Mouse (Mus musculus) ovary, postnatal 36 days (tissue): ENCODE measurements around the gene Rps15.
A peak's percentile ranks its signal among the peaks of the same experiment; 100 is the strongest.

Experiments used
- DNase-seq: peaks from one replicate; pipeline ENCODE4 v3.0.0; 2022; ENCODE audit warnings: low spot score, mixed read lengths

Rps15 gene

GRCm38 (mm10) chr10:80315315-80315714, 23.1 kb downstream of the Rps15 start:
- no peak for DNase-seq

DNA sequence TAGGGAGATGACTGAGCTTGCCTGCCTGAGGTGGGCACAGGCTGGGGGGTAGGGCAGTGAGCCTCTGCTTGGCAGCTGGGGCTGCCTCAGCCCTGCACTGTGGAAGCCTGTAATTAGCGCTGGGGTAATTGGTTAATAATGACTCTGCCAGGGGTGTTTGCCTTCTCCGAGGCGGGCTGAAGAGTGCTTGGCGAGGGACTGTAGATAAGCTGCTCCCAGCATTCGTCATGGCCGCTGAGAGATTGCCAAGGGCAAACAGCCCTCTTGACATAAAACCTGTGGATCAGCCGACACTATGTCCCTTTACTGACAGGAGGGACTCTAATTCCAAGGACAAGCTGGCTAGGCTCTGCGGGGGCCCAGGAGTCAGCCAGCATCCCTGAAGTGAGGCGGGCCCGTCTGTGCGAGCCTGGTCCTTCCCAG, 24.1 kb downstream of the Rps15 start:
- no peak for DNase-seq

DNA sequence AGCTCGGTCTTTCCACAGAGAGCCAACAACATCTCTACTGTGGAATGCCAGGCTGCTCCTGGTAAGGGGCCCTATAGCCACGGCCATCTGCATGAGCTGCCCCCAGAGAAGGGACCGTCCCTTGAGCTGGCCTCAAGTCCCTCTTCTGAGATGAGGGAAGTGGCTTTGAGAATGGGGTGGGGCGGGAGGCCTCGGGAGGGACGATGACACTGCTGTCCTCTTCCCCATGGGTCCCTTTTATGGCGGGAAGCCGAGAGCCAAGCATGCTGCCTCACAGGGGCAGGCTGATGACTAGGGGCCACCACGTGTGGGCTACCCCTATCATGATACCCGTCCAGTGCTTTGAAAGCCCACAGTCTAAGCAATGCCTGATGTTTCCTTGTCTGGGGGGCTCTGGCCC, 24.8 kb downstream of the Rps15 start:
- DNase-seq, result no peak

- peak; percentile 88 for DNase-seq
These were observed 28.1 kb downstream of the Rps15 start, which contains the start of gene 2310011J03Rik for GRCm38 (mm10) chr10:80320340-80320760. TSS of gene 2310011J03Rik (minus strand) at chr10:80320537.

DNA sequence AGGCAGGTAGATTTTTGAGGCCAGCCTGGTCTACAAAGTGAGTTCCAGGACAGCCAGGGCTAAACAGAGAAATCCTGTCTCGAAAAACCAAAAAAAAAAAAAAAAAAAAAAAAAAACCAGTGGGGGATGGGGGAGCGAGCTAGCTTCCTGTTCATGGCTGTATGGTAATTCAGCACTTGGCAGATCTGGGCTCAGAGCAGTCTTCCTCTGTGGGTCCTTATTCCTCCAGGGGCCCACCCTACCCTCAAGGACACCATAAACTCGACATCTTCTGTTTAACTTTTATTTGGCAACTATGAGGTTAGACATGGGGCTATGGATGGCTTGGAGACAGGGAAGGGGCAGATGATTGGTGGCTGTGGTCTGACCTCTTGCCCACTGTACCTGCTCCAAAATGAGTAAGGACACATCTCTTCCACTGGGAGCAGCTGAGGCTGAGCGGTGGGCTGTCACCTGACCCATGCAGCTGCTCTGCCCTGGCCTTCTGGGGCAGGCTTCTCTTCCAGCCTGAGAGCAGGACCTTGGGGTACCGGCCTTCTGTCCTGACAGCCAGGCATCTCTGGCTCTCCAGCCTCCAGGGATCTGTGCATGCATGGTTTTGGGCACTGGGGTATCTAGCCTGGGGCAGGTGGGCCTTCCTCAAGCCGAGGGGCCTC, 28.9 kb downstream of the Rps15 start:
- no peak for DNase-seq

GRCm38 (mm10) chr10:80321670-80322581, 29.7 kb downstream of the Rps15 start:
- no peak for DNase-seq

DNA sequence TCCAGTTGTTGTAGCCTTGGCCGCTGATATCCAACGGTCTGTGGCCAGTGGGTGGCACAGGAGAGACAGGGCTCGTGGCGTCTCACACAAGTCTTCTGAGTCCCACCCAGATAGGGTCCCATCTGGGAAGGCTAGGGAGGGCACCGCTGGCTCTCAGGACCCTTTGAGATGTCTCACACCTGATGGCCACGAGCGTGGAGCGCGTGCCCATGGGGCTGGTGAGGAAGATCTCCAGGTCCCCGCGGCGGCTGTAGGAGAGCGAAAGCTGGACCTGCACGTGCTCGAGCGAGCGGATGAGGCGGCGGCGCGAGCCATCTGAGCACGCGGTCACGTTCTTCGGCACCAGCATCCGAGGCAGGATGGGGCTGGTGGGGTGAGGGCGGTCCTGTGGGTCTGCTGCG, 30.6 kb downstream of the Rps15 start:
- DNase-seq, result no peak

GRCm38 (mm10) chr10:80323261-80324119, 31.2 kb downstream of the Rps15 start:
- peak; percentile 76 for DNase-seq

GRCm38 (mm10) chr10:80324120-80325037, 32.1 kb downstream of the Rps15 start:
- no peak for DNase-seq

- no peak for DNase-seq
These were observed 32.8 kb downstream of the Rps15 start for GRCm38 (mm10) chr10:80325045-80325444.

DNA sequence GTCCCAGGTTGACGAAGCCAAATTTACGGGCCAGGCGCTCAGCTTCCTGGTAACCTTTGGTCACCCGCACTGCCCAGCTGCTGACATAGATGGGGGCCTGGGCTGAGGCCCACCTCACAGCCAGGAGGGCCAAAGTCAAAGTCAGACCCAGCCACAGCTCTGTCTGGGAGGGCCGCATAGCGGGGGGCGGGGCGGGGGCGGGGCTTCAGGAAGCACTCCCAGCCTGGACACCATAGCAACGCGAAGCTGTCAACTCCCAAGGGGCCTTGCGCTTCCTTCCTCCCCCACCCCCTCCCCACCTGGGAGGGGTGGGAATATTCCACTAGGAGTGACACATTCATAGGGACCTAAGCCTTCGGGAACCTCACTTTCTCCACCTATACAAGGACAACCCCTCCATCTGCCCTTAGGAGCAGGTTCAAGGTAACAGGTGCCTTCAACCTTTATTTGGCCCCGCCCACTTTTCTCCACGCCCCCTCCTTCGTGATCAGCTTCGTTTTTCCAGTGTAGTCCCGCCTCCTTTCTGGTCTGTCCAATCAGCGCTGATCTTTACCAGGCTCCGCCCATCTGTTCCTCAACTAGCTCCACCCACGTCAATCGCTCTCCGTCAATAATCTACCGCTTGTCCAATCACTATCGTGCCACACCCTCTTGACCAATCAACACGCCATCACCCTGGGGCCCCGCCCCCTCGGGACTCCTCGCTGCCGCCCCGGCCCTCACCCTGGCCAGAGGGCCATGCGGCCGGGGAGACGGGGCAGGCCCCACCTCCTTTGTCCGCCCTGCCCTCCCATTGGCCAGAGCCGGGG, 37.2 kb downstream of the Rps15 start, which contains the start of the genes Pcsk4 and Reep6:
Gene Pcsk4, minus strand, starts transcription at position 226 of the 809 bp plus-strand sequence.
Gene Reep6, plus strand, starts transcription at position 681 of the 809 bp plus-strand sequence.
- peak; percentile 96 for DNase-seq

DNA sequence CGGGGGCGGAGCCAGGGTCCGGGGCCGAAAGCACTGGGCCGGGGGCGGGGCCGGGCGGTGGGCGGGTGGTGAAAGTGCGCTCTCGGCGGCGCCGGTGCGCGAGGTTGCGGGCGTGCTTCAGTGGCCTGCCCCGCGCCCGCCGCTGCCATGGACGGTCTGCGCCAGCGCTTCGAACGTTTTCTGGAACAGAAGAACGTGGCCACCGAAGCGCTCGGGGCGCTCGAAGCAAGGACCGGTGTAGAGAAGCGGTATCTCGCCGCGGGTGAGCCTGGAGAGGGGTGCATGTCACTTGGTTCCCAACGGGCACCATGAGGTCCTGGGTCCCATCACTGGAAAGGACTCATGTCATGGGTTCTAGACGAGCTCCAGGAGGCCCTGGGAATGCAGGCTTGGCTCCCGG, 37.8 kb downstream of the Rps15 start:
- no peak for DNase-seq

DNA sequence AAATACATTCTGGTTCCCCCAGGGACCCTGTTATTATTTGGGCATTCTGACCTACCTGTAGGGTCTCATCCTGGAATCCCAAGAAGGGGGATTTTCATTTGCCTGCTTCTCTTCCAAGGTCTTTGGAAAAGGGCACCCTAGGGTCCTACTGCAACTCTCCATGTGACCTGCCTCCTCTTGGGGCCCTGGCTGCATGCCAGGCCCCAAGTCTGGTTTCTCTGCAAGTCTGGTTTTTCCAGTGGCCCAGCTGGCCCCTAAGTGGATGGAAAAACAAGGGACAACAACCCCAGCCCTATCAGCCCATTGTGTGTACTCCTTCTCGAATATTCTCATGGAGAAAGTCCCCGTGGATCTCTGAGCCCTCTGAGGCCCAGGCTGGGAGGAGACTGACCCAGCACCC, 38.6 kb downstream of the Rps15 start:
- DNase-seq, result no peak

DNA sequence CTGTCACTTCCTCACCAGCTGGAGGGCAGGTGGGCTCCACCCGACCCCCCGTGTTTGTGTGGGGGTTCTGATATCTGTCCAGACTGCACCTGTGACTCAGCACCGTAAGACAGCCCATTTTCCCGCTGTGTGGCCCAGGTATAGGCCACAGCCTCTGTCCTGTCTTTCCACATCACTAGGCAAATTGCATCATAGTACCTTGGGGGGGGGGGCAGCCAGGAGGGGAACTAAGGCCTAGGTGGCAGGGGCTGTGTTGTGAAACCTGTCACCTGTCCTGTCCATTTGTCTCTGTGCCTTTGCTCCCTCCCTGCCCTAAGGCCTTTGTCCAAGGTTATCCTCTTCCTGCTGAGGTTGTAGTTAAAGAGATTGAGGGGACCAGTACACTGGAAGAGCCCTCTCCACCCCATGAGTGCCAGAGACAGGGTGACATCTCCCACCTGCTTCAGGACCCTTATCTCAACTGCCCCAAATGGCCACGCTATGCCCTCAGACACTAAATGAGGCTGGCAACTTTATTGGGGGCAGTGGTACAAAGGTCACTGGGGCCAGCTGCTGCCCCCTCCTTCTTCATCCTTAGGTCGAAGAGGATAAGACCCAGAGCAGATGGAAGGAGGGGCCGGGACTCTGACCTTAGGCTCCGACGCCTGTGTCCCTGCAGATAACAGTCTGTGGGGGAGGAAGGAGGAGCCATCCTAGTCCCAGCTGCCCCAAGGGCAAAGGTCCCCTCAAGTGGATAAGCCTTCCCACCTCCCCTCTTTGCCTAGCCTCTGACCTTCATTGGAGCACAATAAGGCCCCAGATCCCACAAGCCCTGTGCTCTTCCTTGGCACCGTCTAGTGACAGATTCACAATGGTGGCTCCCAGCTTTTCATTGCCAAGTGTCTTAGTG, 39.6 kb downstream of the Rps15 start:
- DNase-seq, result no peak

- DNase-seq, result no peak
These were observed 40.3 kb downstream of the Rps15 start for GRCm38 (mm10) chr10:80332525-80332989.

DNA sequence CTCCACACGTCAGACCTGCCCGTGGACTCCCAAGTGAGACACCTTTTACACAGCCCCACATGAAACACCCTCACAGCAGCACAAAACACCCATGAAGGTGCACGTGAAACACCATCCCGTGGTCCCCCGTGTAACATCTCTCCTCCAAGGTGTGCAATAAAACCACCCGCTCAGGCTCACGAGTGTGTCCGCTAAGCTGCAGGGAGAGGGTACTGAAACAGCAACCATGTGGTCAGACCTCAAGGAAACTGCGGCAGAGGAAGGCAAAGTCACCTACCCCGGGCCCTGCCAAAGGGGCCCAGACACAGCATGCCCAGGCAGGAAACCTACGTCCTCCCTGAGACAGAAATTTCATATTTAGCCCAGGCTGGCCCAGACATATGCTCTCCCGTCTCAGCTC, 44.0 kb downstream of the Rps15 start:
- DNase-seq, result no peak

DNA sequence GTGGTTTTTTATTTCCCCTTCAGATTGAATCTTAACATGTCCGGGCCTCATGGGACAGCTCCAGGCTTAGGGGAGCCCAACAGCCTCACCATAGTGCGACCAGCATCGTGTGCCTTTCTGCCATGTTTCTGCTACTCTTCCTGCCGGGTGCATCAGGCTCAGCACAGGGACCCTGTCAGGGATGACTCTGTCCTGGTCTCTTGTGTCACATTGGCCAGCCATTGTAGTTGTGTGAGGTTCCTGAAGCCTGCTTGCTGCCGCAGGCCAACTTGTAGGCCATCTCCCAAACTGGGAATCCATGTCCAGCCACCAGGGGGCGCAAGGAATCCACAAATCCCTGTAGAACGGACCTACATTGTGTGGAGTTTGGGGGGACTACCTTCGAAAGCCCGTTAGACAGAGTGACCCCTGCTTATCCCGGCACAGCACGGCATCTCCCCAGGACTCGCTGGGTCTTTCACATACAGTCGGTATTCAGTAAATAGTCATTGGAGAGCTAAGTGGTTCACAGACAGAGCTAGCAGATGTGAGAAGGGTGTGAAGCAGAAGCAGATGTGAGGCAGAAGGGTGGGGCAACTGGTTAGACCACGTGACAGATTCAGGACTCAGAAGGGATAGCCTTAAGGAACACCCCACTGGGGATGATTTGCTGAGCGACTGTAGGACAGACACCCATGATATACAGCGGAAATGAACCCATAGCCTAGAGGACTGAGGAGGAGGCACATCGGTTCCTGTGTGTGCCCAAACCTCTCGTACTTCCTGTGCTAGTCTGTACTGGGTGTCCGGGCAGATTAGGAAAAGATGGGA, 47.9 kb downstream of the Rps15 start:
- DNase-seq, result peak; percentile 80

DNA sequence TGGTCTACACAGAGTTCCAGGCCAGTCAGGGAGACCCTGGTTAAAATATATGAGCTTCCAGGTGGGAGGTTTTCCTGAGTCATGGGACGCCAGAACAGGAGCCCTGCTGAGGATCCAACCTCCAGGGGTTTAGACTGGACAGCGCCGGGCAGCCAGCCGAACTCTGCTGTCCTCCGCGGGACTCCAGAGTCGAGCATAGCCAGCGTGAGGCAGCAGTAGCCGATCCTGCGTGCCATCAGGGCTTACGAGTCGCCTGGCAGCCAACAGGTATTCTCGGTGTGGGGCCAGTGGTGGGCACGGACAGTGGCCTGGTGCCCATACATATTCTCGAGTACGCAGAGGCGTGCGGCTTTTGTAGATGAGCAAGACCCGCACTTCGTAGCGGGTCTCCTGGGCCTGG, 48.8 kb downstream of the Rps15 start:
- DNase-seq, result no peak
